ENCODE assay signal across 23 mouse cellular contexts in the genomic region with DNA sequence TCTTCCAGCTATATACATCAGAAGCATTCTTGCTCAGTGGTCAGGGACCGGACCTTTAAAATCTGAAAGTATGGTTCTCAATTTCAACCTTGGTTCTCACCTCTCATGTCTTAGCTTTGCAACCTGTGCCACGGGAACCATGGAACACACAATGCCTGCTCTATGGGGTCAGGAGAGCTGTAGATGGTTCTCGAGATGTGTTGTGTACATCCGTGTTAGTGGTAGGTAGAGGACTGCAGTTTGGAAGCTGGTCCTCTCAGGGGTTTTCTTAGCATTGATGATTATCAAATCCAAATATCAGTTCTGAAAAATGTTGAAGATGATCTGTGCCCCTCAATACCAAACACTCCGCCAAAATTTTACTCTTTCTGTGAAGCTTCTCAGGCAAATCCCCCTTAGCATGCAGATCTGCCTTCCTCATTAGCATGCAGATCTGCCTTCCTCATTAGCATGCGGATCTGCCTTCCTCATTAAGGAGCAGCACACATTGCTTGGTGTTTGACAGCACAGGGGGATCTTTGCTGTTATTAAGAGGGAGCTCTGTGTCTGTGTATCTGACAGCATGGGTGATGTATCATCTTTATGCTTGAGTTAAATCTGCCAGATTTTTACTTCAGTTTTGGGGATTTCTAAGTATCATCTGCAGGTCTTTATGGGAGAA. TPM values are rescaled to one million over a fixed set of nuclear protein-coding genes. Genes with fewer than 3 reads are reported as not detected.
DNase-seq lines count a peak whose midpoint lies in the region; ATAC-seq and TF ChIP-seq lines count a peak whose summit lies in the region.
"Had no signal": no experiment of that assay in that cellular context is flagged by ENCODE, and none has a peak within 500 bp of the region (broad histone marks: within the 10 kb centered on the region; RNA-seq: fewer than 3 reads in every experiment).

No protein-coding gene starts in this region.

- WGBS in forebrain, embryonic 15.5 days, result 29% methylated on average over 6 of the region's 6 CpGs
- 41% methylated on average over 6 of the region's 6 CpGs for WGBS in hindbrain, postnatal 0 days
- 50% methylated on average over 6 of the region's 6 CpGs for WGBS in neural tube, embryonic 14.5 days
- 63% methylated on average over 6 of the region's 6 CpGs for WGBS in heart, adult 2 months

- TF ChIP-seq POLR2A in heart, adult 2 months (IDR thresholded peaks at IDR 0.05; ENCODE audit: insufficient read depth, low read depth, low read length), result no peak

- no peak overlapping the region for H3K9ac ChIP-seq in forebrain, embryonic 15.5 days (replicated peaks)
- H3K9ac ChIP-seq in hindbrain, postnatal 0 days (replicated peaks; ENCODE audit: low read length), result no peak overlapping the region
- H3K9ac ChIP-seq in neural tube, embryonic 14.5 days (replicated peaks; ENCODE audit: low read depth, low read length), result no peak overlapping the region
- no peak overlapping the region for H3K9ac ChIP-seq in heart, adult 2 months (ENCODE audit: low read depth, low read length)
- H3K9ac ChIP-seq: embryonic facial prominence, embryonic 15.5 days; kidney, embryonic 15.5 days had no signal

- no peak for TF ChIP-seq CTCF in hindbrain, postnatal 0 days (IDR thresholded peaks at IDR 0.05; ENCODE audit: low read depth)
- TF ChIP-seq CTCF in heart, adult 2 months (IDR thresholded peaks at IDR 0.05), result no peak

- H3K79me2 ChIP-seq in heart, adult 2 months (replicated peaks; ENCODE audit: control insufficient read depth, insufficient read depth, low read length), result no peaks in the 10 kb centered on the region

- H3K4me1 ChIP-seq in forebrain, embryonic 15.5 days, result peaks cover 22% of the 10 kb centered on the region
- H3K4me1 ChIP-seq in hindbrain, postnatal 0 days (ENCODE audit: insufficient read depth, low read length), result no peaks in the 10 kb centered on the region
- peaks cover 8% of the 10 kb centered on the region; the same call in 1 of the 2 replicates for H3K4me1 ChIP-seq in neural tube, embryonic 14.5 days (ENCODE audit: control insufficient read depth, insufficient read depth, low read length)
- H3K4me1 ChIP-seq in heart, adult 2 months (ENCODE audit: control insufficient read depth, insufficient read depth, low read length), result no peaks in the 10 kb centered on the region
- H3K4me1 ChIP-seq: embryonic facial prominence, embryonic 15.5 days had no signal

- DNase-seq in retina, postnatal 1 day, result peak; percentile 71
- no peak for DNase-seq in retina, embryonic 14.5 days (ENCODE audit: low spot score)
- peak; percentile 49 for DNase-seq in hindbrain, postnatal 0 days (ENCODE audit: low spot score)
- DNase-seq in heart, adult 2 months, result no peak
- no peak for DNase-seq in cerebellum, adult 18-20 months
- no peak for DNase-seq in left cerebral cortex, adult 8-10 months (ENCODE audit: low spot score in 2 of 2)
- DNase-seq: adrenal gland, postnatal 36 days; cerebellum, postnatal 10 days; gastrocnemius, adult 2 months; heart, postnatal 10 days; layer of hippocampus, postnatal 36 days; left cerebral cortex, postnatal 4 days; lung, adult 2 months; right cerebral cortex, postnatal 14 days had no signal

- H3K4me2 ChIP-seq in forebrain, embryonic 15.5 days (replicated peaks), result peak overlapping the region; percentile 19; the same call in 1 of the 2 replicates
- peak overlapping the region; percentile 13; the same call in 1 of the 2 replicates for H3K4me2 ChIP-seq in hindbrain, postnatal 0 days (ENCODE audit: low read depth, low read length)
- no peak overlapping the region for H3K4me2 ChIP-seq in neural tube, embryonic 14.5 days (ENCODE audit: low read depth, low read length)
- H3K4me2 ChIP-seq: embryonic facial prominence, embryonic 15.5 days; kidney, embryonic 15.5 days had no signal

- H3K9me3 ChIP-seq in forebrain, embryonic 15.5 days, result no peaks in the 10 kb centered on the region
- no peaks in the 10 kb centered on the region for H3K9me3 ChIP-seq in hindbrain, postnatal 0 days (ENCODE audit: low read length)
- no peaks in the 10 kb centered on the region for H3K9me3 ChIP-seq in neural tube, embryonic 14.5 days (ENCODE audit: control insufficient read depth, low read length)
- H3K9me3 ChIP-seq: embryonic facial prominence, embryonic 15.5 days; kidney, embryonic 15.5 days had no signal

- H3K36me3 ChIP-seq in forebrain, embryonic 15.5 days, result no peaks in the 10 kb centered on the region
- no peaks in the 10 kb centered on the region for H3K36me3 ChIP-seq in hindbrain, postnatal 0 days (ENCODE audit: insufficient read depth, low read length)
- no peaks in the 10 kb centered on the region for H3K36me3 ChIP-seq in neural tube, embryonic 14.5 days (ENCODE audit: control insufficient read depth, insufficient read depth, low read length)
- no peaks in the 10 kb centered on the region for H3K36me3 ChIP-seq in heart, adult 2 months (ENCODE audit: control insufficient read depth, insufficient read depth, low read length)
- H3K36me3 ChIP-seq: embryonic facial prominence, embryonic 15.5 days; kidney, embryonic 15.5 days had no signal

- intact Hi-C loops in heart, adult 2 months (cut with DNase I), result loop anchor here (5.0 kb wide), 1 partner anchor 187 kb away; no protein-coding TSS in a partner anchor

- TF ChIP-seq EP300 in heart, adult 2 months (IDR thresholded peaks at IDR 0.05; ENCODE audit: insufficient read depth, low read depth, low read length), result no peak

- peak; percentile 94 for ATAC-seq in forebrain, embryonic 15.5 days (replicated peaks)
- no peak for ATAC-seq in hindbrain, postnatal 0 days
- ATAC-seq in neural tube, embryonic 14.5 days (ENCODE audit: low read depth), result peak; percentile 89; the same call in 1 of the 2 replicates

- peak overlapping the region; percentile 77 for H3K27ac ChIP-seq in forebrain, embryonic 15.5 days (replicated peaks)
- H3K27ac ChIP-seq in hindbrain, postnatal 0 days, result 0 out of 2 replicates have a peak overlapping the region, but pooled peaks have one; percentile 41
- no peak overlapping the region for H3K27ac ChIP-seq in neural tube, embryonic 14.5 days (ENCODE audit: low read depth, low read length)
- H3K27ac ChIP-seq in heart, adult 2 months, result no peak overlapping the region
- H3K27ac ChIP-seq: embryonic facial prominence, embryonic 15.5 days; gastrocnemius, adult 2 months; kidney, embryonic 15.5 days had no signal

- no peaks in the 10 kb centered on the region for H3K27me3 ChIP-seq in forebrain, embryonic 15.5 days
- no peaks in the 10 kb centered on the region for H3K27me3 ChIP-seq in hindbrain, postnatal 0 days (ENCODE audit: insufficient read depth, low read length)
- no peaks in the 10 kb centered on the region for H3K27me3 ChIP-seq in neural tube, embryonic 14.5 days (ENCODE audit: control insufficient read depth, insufficient read depth, low read length)
- no peaks in the 10 kb centered on the region for H3K27me3 ChIP-seq in heart, adult 2 months (ENCODE audit: control insufficient read depth, insufficient read depth, low read length)
- H3K27me3 ChIP-seq: embryonic facial prominence, embryonic 15.5 days had no signal

- no peak overlapping the region for H3K4me3 ChIP-seq in forebrain, embryonic 15.5 days
- no peak overlapping the region for H3K4me3 ChIP-seq in hindbrain, postnatal 0 days (ENCODE audit: low read length)
- no peak overlapping the region for H3K4me3 ChIP-seq in neural tube, embryonic 14.5 days (ENCODE audit: low read depth, low read length)
- no peak overlapping the region for H3K4me3 ChIP-seq in heart, adult 2 months
- H3K4me3 ChIP-seq: embryonic facial prominence, embryonic 15.5 days; gastrocnemius, adult 2 months; kidney, embryonic 15.5 days had no signal

RNA-seq across cellular contexts. Expression of gene 1810065E05Rik, which starts 20.8 kb away (rescaled TPM):
- not detected in 2 replicates for polyA plus RNA-seq in forebrain, embryonic 15.5 days (2015; fragmentation: Nextera tagmentation; extraction: Ambion mirVana)
- total RNA-seq in hindbrain, postnatal 0 days (2014; rRNA removed), result not detected in 2 replicates
- polyA plus RNA-seq in hindbrain, postnatal 0 days (2015; fragmentation: Nextera tagmentation; extraction: Ambion mirVana), result not detected in 2 replicates
- not detected in 2 replicates for polyA plus RNA-seq in neural tube, embryonic 14.5 days (2014; fragmentation: Nextera tagmentation; extraction: Ambion mirVana)
- not detected for total RNA-seq in heart, adult 2 months (2021)
- not detected in 2 replicates for polyA plus RNA-seq in heart, adult 2 months (2012; rRNA removed)
- not detected for total RNA-seq in left cerebral cortex, adult 8-10 months (2022)
- total RNA-seq: adrenal gland, postnatal 36 days; gastrocnemius, adult 2 months; heart, postnatal 10 days; layer of hippocampus, adult 18-20 months; layer of hippocampus, postnatal 36 days; left cerebral cortex, postnatal 4 days; liver, adult 2 months had no signal
- polyA plus RNA-seq: embryonic facial prominence, embryonic 15.5 days; intestine, embryonic 14.5 days; kidney, embryonic 15.5 days; lung, adult 2 months; stomach, embryonic 16.5 days had no signal

RNA-seq across cellular contexts. Expression of gene Lypd8, which starts 21.3 kb away (rescaled TPM):
- 0.15 TPM in 1 of 2 replicates, not detected in the other for polyA plus RNA-seq in forebrain, embryonic 15.5 days (2015; fragmentation: Nextera tagmentation; extraction: Ambion mirVana)
- total RNA-seq in hindbrain, postnatal 0 days (2014; rRNA removed), result not detected in 2 replicates
- polyA plus RNA-seq in hindbrain, postnatal 0 days (2015; fragmentation: Nextera tagmentation; extraction: Ambion mirVana), result not detected in 2 replicates
- polyA plus RNA-seq in neural tube, embryonic 14.5 days (2014; fragmentation: Nextera tagmentation; extraction: Ambion mirVana), result not detected in 2 replicates
- not detected for total RNA-seq in heart, adult 2 months (2021)
- 0.56 and 0.62 TPM in 2 replicates for polyA plus RNA-seq in heart, adult 2 months (2012; rRNA removed)
- total RNA-seq in left cerebral cortex, adult 8-10 months (2022), result not detected
- total RNA-seq: adrenal gland, postnatal 36 days; gastrocnemius, adult 2 months; layer of hippocampus, adult 18-20 months; left cerebral cortex, postnatal 4 days; liver, adult 2 months had no signal

RNA-seq across cellular contexts. Expression of gene Gm12253, which starts 32.2 kb away (rescaled TPM):
- polyA plus RNA-seq in forebrain, embryonic 15.5 days (2015; fragmentation: Nextera tagmentation; extraction: Ambion mirVana), result not detected in 2 replicates
- not detected in 2 replicates for total RNA-seq in hindbrain, postnatal 0 days (2014; rRNA removed)
- not detected in 2 replicates for polyA plus RNA-seq in hindbrain, postnatal 0 days (2015; fragmentation: Nextera tagmentation; extraction: Ambion mirVana)
- not detected in 2 replicates for polyA plus RNA-seq in neural tube, embryonic 14.5 days (2014; fragmentation: Nextera tagmentation; extraction: Ambion mirVana)
- total RNA-seq in heart, adult 2 months (2021), result not detected
- not detected in 2 replicates for polyA plus RNA-seq in heart, adult 2 months (2012; rRNA removed)
- not detected for total RNA-seq in left cerebral cortex, adult 8-10 months (2022)
- total RNA-seq: adrenal gland, postnatal 36 days; gastrocnemius, adult 2 months; heart, postnatal 10 days; layer of hippocampus, adult 18-20 months; layer of hippocampus, postnatal 36 days; left cerebral cortex, postnatal 4 days; liver, adult 2 months had no signal
- polyA plus RNA-seq: embryonic facial prominence, embryonic 15.5 days; intestine, embryonic 14.5 days; kidney, embryonic 15.5 days; liver, adult 2 months; lung, adult 2 months; stomach, embryonic 16.5 days had no signal

RNA-seq across cellular contexts. Expression of gene Lypd9, which starts 52.6 kb away (rescaled TPM):
- polyA plus RNA-seq in forebrain, embryonic 15.5 days (2015; fragmentation: Nextera tagmentation; extraction: Ambion mirVana), result not detected in 2 replicates
- total RNA-seq in hindbrain, postnatal 0 days (2014; rRNA removed), result not detected in 2 replicates
- not detected in 2 replicates for polyA plus RNA-seq in hindbrain, postnatal 0 days (2015; fragmentation: Nextera tagmentation; extraction: Ambion mirVana)
- not detected in 2 replicates for polyA plus RNA-seq in neural tube, embryonic 14.5 days (2014; fragmentation: Nextera tagmentation; extraction: Ambion mirVana)
- total RNA-seq in heart, adult 2 months (2021), result not detected
- polyA plus RNA-seq in heart, adult 2 months (2012; rRNA removed), result not detected in 2 replicates
- not detected for total RNA-seq in left cerebral cortex, adult 8-10 months (2022)
- total RNA-seq: adrenal gland, postnatal 36 days; gastrocnemius, adult 2 months; heart, postnatal 10 days; layer of hippocampus, adult 18-20 months; layer of hippocampus, postnatal 36 days; left cerebral cortex, postnatal 4 days; liver, adult 2 months had no signal
- polyA plus RNA-seq: embryonic facial prominence, embryonic 15.5 days; intestine, embryonic 14.5 days; kidney, embryonic 15.5 days; liver, adult 2 months; lung, adult 2 months; stomach, embryonic 16.5 days; thymus, postnatal 0 days had no signal

Comparison
In these comparisons a context has a peak if more than half of its experiments do, and no peak if none do; other contexts are left out.
1. DNase-seq: peak in retina, postnatal 1 day (single experiment) and hindbrain, postnatal 0 days (single experiment); none in retina, embryonic 14.5 days (single experiment), heart, adult 2 months (0 of 2), cerebellum, adult 18-20 months (0 of 2) and left cerebral cortex, adult 8-10 months (0 of 2).
2. H3K27ac ChIP-seq: peak in forebrain, embryonic 15.5 days (single experiment) and hindbrain, postnatal 0 days (single experiment); none in neural tube, embryonic 14.5 days (single experiment) and heart, adult 2 months (single experiment).